Mouse (Mus musculus) right cerebral cortex, adult 18-20 months (tissue): ENCODE data around the gene Prr29.
"Not testable (repeated sequence)": the region's sequence is repeated elsewhere in the genome, so short reads cannot be mapped to it uniquely, and the experiment has no call there.

ENCODE experiments used
- DNase-seq: peaks from one replicate; pipeline ENCODE4 v3.0.0; 2022; ENCODE audit warnings: mixed read lengths

The Prr29 gene

DNA sequence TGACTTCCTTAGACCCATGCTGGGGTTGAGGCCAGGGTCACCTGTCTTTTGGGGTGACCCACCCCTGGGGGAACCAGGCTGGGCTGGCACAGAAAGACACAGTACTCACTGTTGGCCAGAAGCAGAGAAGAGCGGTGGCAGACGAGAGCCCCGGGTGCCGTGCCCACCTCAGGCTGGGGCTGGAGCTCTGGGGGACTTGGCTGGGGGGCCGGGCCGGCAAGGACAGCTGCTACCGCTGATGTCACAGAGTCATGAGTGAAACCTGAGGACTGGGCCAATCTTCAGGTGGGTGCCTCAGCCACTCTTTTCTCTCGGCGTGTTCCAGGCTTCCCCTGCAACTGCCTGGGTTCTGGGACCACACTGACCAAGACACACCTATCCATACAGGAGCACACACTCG, at the start of gene Prr29:
Gene Prr29, plus strand, starts transcription at position 107 of the 400 bp plus-strand sequence.
- DNase-seq, result no peak

- DNase-seq, result no peak
These were observed 48.9 kb upstream of the Prr29 start for GRCm38 (mm10) chr11:106316416-106316815.

GRCm38 (mm10) chr11:106317801-106318200, 47.5 kb upstream of the Prr29 start:
- DNase-seq, result no peak

GRCm38 (mm10) chr11:106318406-106319366, 46.6 kb upstream of the Prr29 start:
- DNase-seq, result peak; percentile 20

DNA sequence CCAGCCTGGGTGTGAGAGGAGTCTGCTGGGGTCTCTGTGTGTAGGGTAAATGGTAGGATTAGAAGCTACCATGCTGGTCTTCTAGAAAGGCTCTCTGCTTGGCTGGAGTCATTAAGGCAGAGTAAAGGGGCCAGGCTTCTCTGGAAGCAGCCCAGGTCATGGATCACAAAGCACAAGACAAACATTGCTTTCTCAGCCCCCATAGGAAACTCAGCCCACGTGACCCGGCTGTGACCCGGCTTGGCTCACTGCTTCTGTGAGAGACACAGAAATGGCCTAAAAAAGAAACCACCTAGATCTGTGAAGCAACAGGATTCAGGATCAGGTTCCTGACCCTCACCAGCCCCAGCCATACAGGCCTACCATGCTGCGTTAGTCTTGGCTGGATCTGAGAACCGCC, 40.4 kb upstream of the Prr29 start:
- no peak for DNase-seq

DNA sequence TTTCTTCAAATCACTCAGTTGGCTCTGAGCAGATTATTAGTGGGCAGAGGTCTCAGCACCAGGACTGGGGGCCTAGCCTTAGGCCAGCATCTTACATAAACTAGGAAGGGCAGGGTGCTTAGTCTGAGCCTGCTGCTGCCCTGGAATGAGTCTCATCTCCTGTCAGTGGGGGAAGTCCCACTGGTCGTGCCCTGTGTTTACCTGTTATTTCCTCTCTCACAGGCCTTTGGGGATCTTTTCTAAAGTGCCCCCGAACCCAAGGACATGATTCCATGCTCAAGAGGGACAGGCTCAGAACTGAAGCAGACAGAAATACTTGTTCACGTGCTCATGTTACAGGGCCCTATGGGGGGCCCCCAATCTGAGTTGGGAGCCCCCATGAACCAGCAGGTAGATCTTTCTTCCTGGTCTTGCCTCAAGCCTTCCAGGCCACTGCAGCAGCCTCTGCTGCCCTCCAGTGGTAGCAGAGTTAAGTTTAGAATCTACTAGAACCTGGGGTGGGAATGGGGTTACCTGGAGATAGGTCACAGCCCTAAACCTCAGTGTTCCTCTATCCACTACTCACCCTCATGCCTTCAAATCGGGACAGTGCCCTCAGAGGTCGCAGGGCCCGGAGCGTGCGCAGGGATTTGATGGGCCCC, 39.6 kb upstream of the Prr29 start:
- DNase-seq, result peak; percentile 46

DNA sequence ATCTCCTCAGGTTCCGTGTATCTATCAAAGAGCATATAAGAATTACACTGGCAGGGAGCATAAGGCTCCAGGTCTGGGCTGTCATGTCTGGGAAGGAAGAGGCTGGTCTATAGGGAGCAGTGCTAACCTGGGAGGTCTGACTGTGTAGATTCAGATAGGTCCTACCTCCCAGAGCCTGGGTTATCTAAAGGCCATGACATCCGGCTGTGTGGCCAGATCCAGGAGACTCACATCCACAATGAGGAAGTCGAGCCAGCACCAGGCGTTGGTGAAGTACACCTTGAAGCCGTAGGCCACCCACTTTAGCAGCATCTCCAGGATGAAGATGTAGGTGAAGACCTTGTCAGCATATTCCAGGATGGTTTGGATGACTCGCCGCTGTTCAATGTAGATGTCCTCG, 38.8 kb upstream of the Prr29 start:
- DNase-seq, result no peak

- DNase-seq, result no peak
These were observed 36.8 kb upstream of the Prr29 start for GRCm38 (mm10) chr11:106328521-106328920.

DNA sequence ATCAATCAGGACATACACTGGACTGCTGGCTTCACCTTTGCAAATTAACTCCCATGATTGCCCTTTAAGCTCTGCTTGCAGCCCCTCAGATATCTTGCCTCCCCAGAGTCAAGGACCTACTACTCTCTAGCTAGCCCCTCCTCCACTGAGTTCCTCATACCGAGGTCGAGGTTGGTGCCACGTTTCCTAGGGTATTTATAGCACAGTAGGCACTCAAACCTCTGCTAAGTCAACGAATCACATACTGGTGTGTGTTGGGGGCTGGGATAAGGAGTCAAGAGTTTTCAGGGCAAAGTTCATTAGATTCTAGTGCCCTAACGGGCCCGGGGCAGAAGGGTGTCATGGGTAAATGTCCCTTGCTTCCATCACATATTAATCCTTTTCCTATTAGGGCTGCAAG, 36.1 kb upstream of the Prr29 start:
- no peak for DNase-seq

DNA sequence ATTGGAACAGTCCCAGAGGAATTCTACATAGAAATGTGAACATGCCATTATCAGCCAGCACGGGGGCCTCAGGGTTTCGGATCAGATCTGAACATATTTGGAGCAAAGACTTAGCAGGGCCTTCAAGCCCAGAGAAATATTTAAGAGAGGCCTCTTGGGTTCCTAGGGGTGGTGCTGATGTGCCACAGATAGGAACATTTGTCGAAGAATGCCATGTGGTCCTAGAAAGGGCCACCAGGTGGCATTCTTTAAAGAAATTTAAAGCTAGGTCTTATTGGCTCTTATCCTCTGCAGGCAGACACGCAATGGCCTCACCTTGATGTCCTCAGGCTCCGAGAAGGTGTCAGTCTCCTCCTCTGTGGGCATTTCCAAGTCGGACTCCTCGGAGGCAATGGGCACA, 35.6 kb upstream of the Prr29 start:
- peak; percentile 4 for DNase-seq

DNA sequence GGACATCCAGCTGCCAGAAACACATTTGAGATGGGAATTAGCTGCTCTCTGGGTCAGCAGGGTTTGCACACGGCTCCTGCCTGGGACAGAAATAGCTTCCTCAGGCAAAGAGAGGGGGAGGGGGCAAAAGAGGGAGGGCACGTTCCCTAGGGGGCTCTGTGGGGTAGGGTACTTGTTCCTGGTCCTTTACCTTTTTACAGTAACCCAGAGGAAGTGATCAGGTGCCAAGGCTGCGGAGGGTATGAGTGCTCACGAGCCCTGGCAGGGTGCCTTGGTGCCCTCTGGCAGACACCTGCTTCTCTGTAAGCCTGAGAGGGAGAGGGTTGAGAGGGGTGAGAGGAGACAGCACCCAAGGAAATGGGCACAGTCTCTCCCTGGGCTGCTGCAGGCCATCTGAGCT, 32.8 kb upstream of the Prr29 start:
- no peak for DNase-seq

GRCm38 (mm10) chr11:106334066-106334465, 31.2 kb upstream of the Prr29 start:
- no peak for DNase-seq

GRCm38 (mm10) chr11:106338029-106338428, 27.2 kb upstream of the Prr29 start:
- no peak for DNase-seq

- no peak for DNase-seq
These were observed 26.4 kb upstream of the Prr29 start for GRCm38 (mm10) chr11:106338870-106339269.

DNA sequence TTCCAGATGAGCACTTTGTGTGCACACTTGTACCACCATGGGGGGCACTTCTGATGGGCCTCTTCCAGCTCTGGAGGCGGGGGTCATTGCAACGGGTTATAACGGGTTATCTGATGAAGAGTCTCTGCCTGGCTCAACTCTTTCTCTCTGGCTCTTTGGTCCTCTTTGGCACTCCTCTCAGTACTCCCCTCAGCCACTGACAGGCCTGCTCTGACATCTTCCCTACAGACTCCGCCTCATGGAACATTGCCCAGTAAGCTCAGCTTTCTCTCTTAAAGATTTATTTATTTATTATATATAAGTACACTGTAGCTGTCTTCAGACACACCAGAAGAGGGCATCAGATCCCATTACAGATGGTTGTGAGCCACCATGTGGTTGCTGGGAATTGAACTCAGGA, 25.9 kb upstream of the Prr29 start:
- not testable (repeated sequence) for DNase-seq

- DNase-seq, result no peak
These were observed 24.2 kb upstream of the Prr29 start for GRCm38 (mm10) chr11:106340990-106341520.

GRCm38 (mm10) chr11:106344910-106345309, 20.4 kb upstream of the Prr29 start:
- no peak for DNase-seq

GRCm38 (mm10) chr11:106349772-106350171, 15.5 kb upstream of the Prr29 start:
- no peak for DNase-seq

DNA sequence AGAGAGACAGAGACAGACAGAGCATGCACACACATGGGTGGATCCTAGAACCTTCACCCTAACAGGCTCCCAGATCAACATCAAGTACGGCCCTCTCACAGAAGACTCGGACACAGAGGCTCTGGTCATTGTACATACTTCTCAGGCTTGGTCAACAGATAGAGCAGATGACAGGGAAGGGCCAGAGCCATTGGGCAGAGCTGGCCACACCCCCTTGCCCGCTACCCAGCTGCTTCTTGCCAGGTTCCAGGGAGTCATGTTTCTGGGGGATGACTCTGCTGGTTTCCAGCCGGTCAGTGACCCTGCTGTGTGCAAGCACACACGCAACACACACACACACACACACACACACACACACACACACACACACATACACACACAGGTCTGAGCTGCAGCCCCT, 14.4 kb upstream of the Prr29 start:
- no peak for DNase-seq

GRCm38 (mm10) chr11:106351253-106351652, 14.0 kb upstream of the Prr29 start:
- no peak for DNase-seq

DNA sequence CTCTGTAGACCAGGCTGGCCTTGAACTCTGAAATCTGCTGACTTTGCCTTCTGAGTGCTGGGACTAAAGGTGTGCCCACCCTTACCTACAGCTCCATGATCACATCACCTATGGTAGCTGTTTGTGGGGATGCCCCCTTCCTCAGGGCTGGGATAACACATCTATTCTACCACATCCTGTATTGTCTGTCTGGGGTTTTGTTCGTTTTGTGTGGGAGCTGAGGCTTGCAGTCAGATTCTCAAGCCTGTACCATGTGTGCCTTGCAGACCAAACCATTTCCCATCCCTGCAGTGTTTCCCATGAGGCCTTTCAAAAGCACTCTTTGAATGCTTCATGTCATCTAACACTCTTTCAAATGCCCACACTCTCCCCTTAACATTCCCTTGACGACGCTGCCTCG, 13.3 kb upstream of the Prr29 start:
- no peak for DNase-seq

DNA sequence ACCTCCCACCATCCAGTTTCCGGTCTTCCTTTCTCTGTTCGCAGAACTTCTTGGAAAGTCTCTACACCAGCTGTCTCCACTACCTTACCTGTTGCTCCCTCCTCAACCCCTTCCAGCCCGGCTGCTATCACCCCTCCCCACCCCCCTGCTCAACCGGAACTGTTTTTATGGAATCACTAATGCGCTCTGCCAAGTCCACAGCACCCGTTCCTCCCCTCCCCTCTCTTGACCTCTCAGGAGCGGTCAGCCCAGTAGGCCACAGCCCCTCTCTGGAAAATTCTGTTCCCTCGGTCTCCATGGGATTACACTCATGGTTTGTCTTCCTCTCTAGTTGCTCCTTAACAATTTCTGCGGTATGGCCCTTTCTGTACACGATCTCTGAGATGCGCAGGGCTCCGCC, 12.1 kb upstream of the Prr29 start, which contains the start of gene Scn4a:
Gene Scn4a, minus strand, starts transcription at position 101 of the 400 bp plus-strand sequence.
- no peak for DNase-seq

GRCm38 (mm10) chr11:106354181-106354580, 11.1 kb upstream of the Prr29 start:
- no peak for DNase-seq
